Mouse (Mus musculus): ENCODE results near the gene Synpr.

Synpr gene

GRCm38 (mm10) chr14:13355569-13356362 lies 71.2 kb downstream of the Synpr start:
- DNase-seq: peak; percentile 63

GRCm38 (mm10) chr14:13357101-13357667 lies 72.6 kb downstream of the Synpr start:
- no peak for DNase-seq

- no peak for DNase-seq
Observed at GRCm38 (mm10) chr14:13358037-13358436, 73.5 kb downstream of the Synpr start.

GRCm38 (mm10) chr14:13361184-13361583 lies 76.6 kb downstream of the Synpr start:
- no peak for DNase-seq

GRCm38 (mm10) chr14:13361642-13362041 lies 77.1 kb downstream of the Synpr start:
- DNase-seq: no peak

GRCm38 (mm10) chr14:13368309-13368708 lies 83.7 kb downstream of the Synpr start:
- DNase-seq: no peak

- DNase-seq: no peak
Observed at GRCm38 (mm10) chr14:13389081-13389480, 104.5 kb downstream of the Synpr start.

- no peak for DNase-seq
Observed at GRCm38 (mm10) chr14:13389954-13390353, 105.4 kb downstream of the Synpr start.

- DNase-seq: no peak
Observed at GRCm38 (mm10) chr14:13399226-13400020, 114.8 kb downstream of the Synpr start.

GRCm38 (mm10) chr14:13411636-13412035 lies 127.1 kb downstream of the Synpr start:
- DNase-seq: no peak

- no peak for DNase-seq
Observed at GRCm38 (mm10) chr14:13440723-13441122, 156.1 kb downstream of the Synpr start.

- DNase-seq: no peak
Observed at GRCm38 (mm10) chr14:13444908-13445307, 160.3 kb downstream of the Synpr start.

- DNase-seq: no peak
Observed at GRCm38 (mm10) chr14:13453461-13454204, 169.1 kb downstream of the Synpr start.

GRCm38 (mm10) chr14:13454991-13455390 lies 170.4 kb downstream of the Synpr start:
- DNase-seq: no peak

GRCm38 (mm10) chr14:13459333-13459732 lies 174.8 kb downstream of the Synpr start:
- DNase-seq: no peak

- DNase-seq: no peak
Observed at GRCm38 (mm10) chr14:13469211-13469610, 184.6 kb downstream of the Synpr start.

GRCm38 (mm10) chr14:13477821-13478220 lies 193.2 kb downstream of the Synpr start:
- DNase-seq: no peak

- DNase-seq: no peak
Observed at GRCm38 (mm10) chr14:13505355-13505754, 220.8 kb downstream of the Synpr start.

- no peak for DNase-seq
Observed at GRCm38 (mm10) chr14:13518608-13519139, 234.1 kb downstream of the Synpr start.

GRCm38 (mm10) chr14:13519239-13520011 lies 234.8 kb downstream of the Synpr start:
- DNase-seq: no peak

- DNase-seq: no peak
Observed at GRCm38 (mm10) chr14:13547746-13548145, 263.2 kb downstream of the Synpr start.

- no peak for DNase-seq
Observed at GRCm38 (mm10) chr14:13551209-13551608, 266.6 kb downstream of the Synpr start.

Data from lung, postnatal 14 days (tissue).